Mouse (Mus musculus): ENCODE results near the gene Asb18. TPM values are rescaled to one million over a fixed set of nuclear protein-coding genes. Genes with fewer than 3 reads are reported as not detected.

The Asb18 gene
- polyA plus RNA-seq (2012; ENCODE audit: insufficient read depth, insufficient read length, missing spikeins), result 1.0 TPM in 1 of 2 replicates, not detected in the other

DNA sequence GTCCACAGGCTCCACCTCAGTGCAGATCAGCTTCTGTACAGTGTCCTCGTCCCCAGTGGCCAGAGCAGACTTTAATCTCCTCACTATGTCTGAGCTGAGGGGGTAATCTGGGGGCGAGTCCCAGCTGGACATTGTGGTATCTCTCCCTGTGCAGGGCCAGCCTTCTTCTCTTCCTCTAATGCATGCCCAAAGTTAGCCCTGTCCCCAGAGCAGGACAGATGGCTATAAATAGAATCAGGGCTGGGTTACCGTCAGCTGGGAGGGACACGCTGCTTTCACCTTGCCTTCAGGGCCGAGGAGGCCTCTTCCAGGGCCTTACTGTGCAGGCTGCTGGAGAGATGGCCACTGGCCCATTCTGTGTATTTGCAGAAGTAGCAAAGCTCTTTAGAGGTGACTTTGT, at the start of gene Asb18:
Gene Asb18 (minus strand): TSS at position 221 of the 400 bp plus-strand sequence.
- H3K4me1 ChIP-seq (ENCODE audit: control insufficient read depth, insufficient read depth, insufficient read length, low read length), result no peaks in the 10 kb centered on the region
- no peak within 1 kb of the TSS for H3K27ac ChIP-seq (replicated peaks; ENCODE audit: low read depth, low read length)
- no peak within 1 kb of the TSS for H3K4me3 ChIP-seq (ENCODE audit: insufficient read depth, low read depth, low read length)

DNA sequence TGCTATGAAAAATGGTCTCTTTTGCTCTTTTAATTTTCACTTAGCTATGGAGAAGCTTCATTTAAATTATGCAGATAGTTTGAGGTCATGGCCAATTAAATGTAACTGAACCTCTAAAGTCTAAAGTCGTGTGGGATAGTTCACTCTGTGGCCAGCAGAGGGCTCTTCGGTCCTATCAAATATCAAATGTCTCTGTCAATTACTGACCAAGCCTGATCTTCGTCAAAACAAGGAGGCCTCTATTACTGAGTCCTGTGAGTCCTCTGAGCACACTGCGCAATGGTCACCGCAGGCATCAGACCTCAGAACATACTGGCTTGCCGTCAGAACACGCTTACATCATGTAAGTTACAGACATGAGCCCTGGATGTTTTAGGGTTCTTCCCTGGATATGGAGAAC, 46.1 kb upstream of the Asb18 start:
- Histone ChIP-seq H3K4me3 (ENCODE audit: insufficient read depth, low read depth, low read length) (no peak overlapping the region), H3K27ac (replicated peaks; ENCODE audit: low read depth, low read length) (no peak overlapping the region), H3K4me1 (ENCODE audit: control insufficient read depth, insufficient read depth, insufficient read length, low read length) (no peaks in the 10 kb centered on the region)

GRCm38 (mm10) chr1:90060054-90060453, 45.6 kb upstream of the Asb18 start:
- Histone ChIP-seq H3K4me1 (ENCODE audit: control insufficient read depth, insufficient read depth, insufficient read length, low read length) (no peaks in the 10 kb centered on the region), H3K27ac (replicated peaks; ENCODE audit: low read depth, low read length) (no peak overlapping the region), H3K4me3 (ENCODE audit: insufficient read depth, low read depth, low read length) (no peak overlapping the region)

GRCm38 (mm10) chr1:90054991-90055390, 40.5 kb upstream of the Asb18 start:
- Histone ChIP-seq H3K4me1 (ENCODE audit: control insufficient read depth, insufficient read depth, insufficient read length, low read length) (peaks cover 2% of the 10 kb centered on the region; the same call in 1 of the 2 replicates), H3K4me3 (ENCODE audit: insufficient read depth, low read depth, low read length) (no peak overlapping the region), H3K27ac (replicated peaks; ENCODE audit: low read depth, low read length) (no peak overlapping the region)

DNA sequence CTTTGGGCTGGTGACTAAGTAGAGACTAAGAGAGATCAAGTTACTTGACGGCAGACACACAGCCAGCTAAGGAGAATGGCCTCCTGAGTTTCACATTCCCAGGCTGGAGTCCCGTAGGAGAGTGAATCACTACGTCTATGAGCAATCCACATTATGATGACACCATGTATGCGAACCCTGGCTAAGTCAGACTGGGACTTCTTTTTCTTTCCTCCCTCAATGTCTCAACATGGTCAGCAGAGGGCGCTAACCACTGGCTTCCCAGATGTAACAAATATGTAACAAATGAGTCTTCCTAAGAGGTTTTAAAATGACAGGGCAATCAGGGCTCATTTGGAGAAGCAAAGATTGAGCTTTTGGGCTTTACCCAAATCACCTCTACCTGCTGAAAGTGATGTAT, 36.9 kb upstream of the Asb18 start:
- no peak overlapping the region for H3K4me3 ChIP-seq (ENCODE audit: insufficient read depth, low read depth, low read length)
- H3K27ac ChIP-seq (replicated peaks; ENCODE audit: low read depth, low read length), result peak overlapping the region; percentile 64
- H3K4me1 ChIP-seq (ENCODE audit: control insufficient read depth, insufficient read depth, insufficient read length, low read length), result peaks cover 2% of the 10 kb centered on the region; the same call in 1 of the 2 replicates

GRCm38 (mm10) chr1:90050046-90050739, 35.7 kb upstream of the Asb18 start:
- Histone ChIP-seq H3K4me1 (ENCODE audit: control insufficient read depth, insufficient read depth, insufficient read length, low read length) (peaks cover 2% of the 10 kb centered on the region; the same call in 1 of the 2 replicates), H3K27ac (replicated peaks; ENCODE audit: low read depth, low read length) (no peak overlapping the region), H3K4me3 (ENCODE audit: insufficient read depth, low read depth, low read length) (no peak overlapping the region)

GRCm38 (mm10) chr1:90028305-90028704, 13.8 kb upstream of the Asb18 start:
- Histone ChIP-seq H3K4me3 (ENCODE audit: insufficient read depth, low read depth, low read length) (no peak overlapping the region), H3K27ac (replicated peaks; ENCODE audit: low read depth, low read length) (no peak overlapping the region), H3K4me1 (ENCODE audit: control insufficient read depth, insufficient read depth, insufficient read length, low read length) (no peaks in the 10 kb centered on the region)

DNA sequence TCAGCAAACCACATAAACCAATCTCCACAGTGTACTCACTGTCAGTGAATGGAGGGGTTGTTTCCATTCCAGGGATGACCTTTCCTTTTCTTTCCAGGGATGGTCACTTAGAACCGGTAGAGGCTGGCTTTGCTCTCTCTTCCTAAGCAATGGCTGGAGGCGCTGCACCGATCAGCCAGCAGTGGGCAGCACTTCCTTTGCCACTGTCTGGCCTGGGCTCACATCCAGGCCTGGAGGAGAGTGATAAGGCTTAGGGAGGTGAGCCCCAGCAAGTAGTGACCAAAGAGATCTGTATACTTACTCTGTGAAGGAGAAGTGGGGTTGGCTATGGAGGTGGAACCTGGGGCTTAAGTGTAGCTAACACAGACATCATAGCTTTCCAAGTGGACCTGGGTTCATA, 12.5 kb upstream of the Asb18 start:
- no peaks in the 10 kb centered on the region for H3K4me1 ChIP-seq (ENCODE audit: control insufficient read depth, insufficient read depth, insufficient read length, low read length)
- no peak overlapping the region for H3K27ac ChIP-seq (replicated peaks; ENCODE audit: low read depth, low read length)
- no peak overlapping the region for H3K4me3 ChIP-seq (ENCODE audit: insufficient read depth, low read depth, low read length)

DNA sequence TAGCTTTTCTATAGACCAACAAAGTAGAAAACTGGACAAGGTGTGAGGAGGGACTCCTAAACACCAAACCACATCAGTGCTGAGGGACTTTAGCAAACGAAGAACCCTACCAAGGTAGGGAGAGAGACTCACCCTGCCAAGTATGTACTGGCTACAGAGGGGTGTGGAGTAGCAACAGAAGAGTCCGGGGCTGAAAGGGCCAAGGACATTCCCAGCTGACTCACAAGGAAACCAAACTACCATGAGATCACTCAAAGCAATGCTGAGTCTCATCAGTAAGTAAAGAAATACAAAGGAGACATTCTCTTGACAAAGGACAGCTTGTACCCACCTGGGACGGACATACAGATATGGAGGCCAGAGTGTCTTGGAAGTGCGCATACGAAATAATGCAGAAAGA, 5.9 kb upstream of the Asb18 start:
- Histone ChIP-seq H3K27ac (replicated peaks; ENCODE audit: low read depth, low read length) (no peak overlapping the region), H3K4me3 (ENCODE audit: insufficient read depth, low read depth, low read length) (no peak overlapping the region), H3K4me1 (ENCODE audit: control insufficient read depth, insufficient read depth, insufficient read length, low read length) (no peaks in the 10 kb centered on the region)

DNA sequence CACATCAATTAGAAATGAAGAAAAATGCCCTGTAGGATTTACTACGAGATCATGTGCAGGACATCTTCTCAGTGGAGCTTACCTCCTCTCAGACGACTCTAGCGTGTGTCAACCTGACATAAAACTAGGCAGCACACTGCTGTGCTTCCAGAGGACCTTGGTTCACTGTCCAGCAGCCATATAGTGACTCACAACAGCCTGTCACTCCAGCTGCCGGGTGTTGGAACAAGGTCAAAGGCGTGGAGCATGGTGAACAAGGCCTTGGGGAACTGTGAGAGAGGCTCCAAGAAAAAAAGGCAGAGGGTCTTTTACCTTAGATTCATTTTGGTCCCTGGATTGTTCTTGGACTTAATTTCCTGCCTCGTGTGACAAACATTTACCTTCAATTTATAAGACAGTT, 3.6 kb upstream of the Asb18 start:
- no peaks in the 10 kb centered on the region for H3K4me1 ChIP-seq (ENCODE audit: control insufficient read depth, insufficient read depth, insufficient read length, low read length)
- H3K27ac ChIP-seq (replicated peaks; ENCODE audit: low read depth, low read length), result no peak overlapping the region
- H3K4me3 ChIP-seq (ENCODE audit: insufficient read depth, low read depth, low read length), result no peak overlapping the region

DNA sequence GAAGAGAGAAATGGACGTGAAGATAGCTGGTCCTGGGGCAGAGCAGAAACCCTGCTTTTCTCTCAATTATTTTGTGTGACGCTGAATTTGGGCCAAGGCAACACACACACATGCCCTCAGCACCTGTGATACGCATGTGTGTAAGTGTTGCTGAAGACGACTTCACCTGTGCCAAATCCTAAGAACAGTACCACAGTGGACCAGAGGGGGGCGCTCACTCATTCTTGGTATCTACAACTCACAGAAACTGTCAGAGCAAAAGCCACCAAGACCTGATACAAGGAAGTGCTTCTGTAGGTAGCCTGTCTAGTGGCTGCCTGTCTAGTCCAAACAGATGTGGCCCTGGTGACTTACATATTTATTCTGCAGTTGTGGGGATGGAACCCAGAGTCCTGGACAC, 1.2 kb downstream of the Asb18 start:
- Histone ChIP-seq H3K4me3 (ENCODE audit: insufficient read depth, low read depth, low read length) (no peak overlapping the region), H3K27ac (replicated peaks; ENCODE audit: low read depth, low read length) (no peak overlapping the region), H3K4me1 (ENCODE audit: control insufficient read depth, insufficient read depth, insufficient read length, low read length) (no peaks in the 10 kb centered on the region)

DNA sequence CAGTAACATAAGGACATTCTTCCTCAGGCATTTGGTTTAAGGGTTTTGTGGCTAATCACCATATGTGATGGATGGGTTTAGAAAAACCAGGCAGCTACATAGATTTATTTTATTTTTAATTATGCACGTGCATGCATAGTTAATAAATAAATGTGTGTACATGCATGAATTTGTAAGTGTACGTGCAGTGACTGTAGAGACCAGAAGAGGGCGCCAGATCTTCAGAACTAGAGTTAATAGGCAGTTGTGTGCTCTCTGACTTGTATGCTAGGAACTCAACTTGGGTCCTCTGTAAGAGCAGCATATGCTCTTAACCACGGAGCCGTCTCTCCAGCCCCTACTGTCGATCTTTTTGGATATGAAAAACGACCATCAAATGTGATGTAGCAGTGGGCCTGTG, 1.6 kb downstream of the Asb18 start:
- Histone ChIP-seq H3K4me3 (ENCODE audit: insufficient read depth, low read depth, low read length) (no peak overlapping the region), H3K4me1 (ENCODE audit: control insufficient read depth, insufficient read depth, insufficient read length, low read length) (no peaks in the 10 kb centered on the region), H3K27ac (replicated peaks; ENCODE audit: low read depth, low read length) (no peak overlapping the region)

DNA sequence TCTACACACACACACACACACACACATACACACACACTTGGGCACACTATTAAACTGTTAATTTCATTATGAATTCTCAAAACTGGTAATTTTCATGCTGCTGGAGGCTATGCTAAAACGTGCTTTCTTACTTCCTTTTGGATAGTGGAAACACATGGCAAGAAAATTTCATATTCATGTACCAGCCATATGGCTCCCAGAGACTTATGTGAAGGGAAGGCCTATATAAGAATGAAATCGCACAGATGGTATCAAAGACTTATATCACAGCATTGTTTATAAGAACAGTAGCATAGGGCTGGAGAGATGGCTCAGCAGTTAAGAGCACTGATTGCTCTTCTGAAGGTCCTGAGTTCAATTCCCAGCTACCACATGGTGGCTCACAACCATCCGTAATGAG, 2.3 kb downstream of the Asb18 start:
- H3K4me3 ChIP-seq (ENCODE audit: insufficient read depth, low read depth, low read length), result no peak overlapping the region
- H3K4me1 ChIP-seq (ENCODE audit: control insufficient read depth, insufficient read depth, insufficient read length, low read length), result no peaks in the 10 kb centered on the region
- H3K27ac ChIP-seq (replicated peaks; ENCODE audit: low read depth, low read length), result no peak overlapping the region

GRCm38 (mm10) chr1:90010077-90010476, 4.4 kb downstream of the Asb18 start:
- H3K4me1 ChIP-seq (ENCODE audit: control insufficient read depth, insufficient read depth, insufficient read length, low read length), result no peaks in the 10 kb centered on the region
- H3K27ac ChIP-seq (replicated peaks; ENCODE audit: low read depth, low read length), result no peak overlapping the region
- no peak overlapping the region for H3K4me3 ChIP-seq (ENCODE audit: insufficient read depth, low read depth, low read length)

- no peaks in the 10 kb centered on the region for H3K4me1 ChIP-seq (ENCODE audit: control insufficient read depth, insufficient read depth, insufficient read length, low read length)
- no peak overlapping the region for H3K4me3 ChIP-seq (ENCODE audit: insufficient read depth, low read depth, low read length)
- no peak overlapping the region for H3K27ac ChIP-seq (replicated peaks; ENCODE audit: low read depth, low read length)
Measured at GRCm38 (mm10) chr1:90009188-90009587, 5.3 kb downstream of the Asb18 start.

DNA sequence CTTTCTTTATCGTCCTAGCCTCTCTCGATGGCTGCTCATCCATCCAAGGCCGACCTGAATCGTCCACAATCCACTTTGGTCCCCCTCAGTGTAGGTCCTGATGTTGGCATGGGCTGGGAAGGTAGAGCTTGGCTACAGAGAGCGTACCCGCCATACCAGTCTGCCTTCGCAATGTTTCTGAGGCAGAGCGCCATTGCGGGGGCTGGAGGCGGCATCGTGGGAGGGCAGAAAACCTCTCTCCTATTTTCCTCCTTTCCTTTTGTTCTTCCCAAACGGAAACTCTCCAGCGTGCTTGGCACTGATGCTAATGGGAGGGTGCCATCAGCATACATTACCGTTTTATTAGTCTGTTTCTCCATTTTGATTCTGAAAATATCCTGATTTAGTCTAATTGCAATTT, 7.8 kb downstream of the Asb18 start:
- no peaks in the 10 kb centered on the region for H3K4me1 ChIP-seq (ENCODE audit: control insufficient read depth, insufficient read depth, insufficient read length, low read length)
- H3K27ac ChIP-seq (replicated peaks; ENCODE audit: low read depth, low read length), result no peak overlapping the region
- no peak overlapping the region for H3K4me3 ChIP-seq (ENCODE audit: insufficient read depth, low read depth, low read length)
